Mouse (Mus musculus) left cerebral cortex, postnatal 36 days (tissue): ENCODE measurements around the gene Rcor2. TPM values are rescaled to one million over a fixed set of nuclear protein-coding genes. Genes with fewer than 3 reads are reported as not detected.
A peak's percentile ranks its signal among the peaks of the same experiment; 100 is the strongest.

Experiments
- DNase-seq, 2 experiments: peaks; one replicate each; pipeline ENCODE4 v3.0.0; 2021 to 2022; ENCODE audit warnings: low spot score in 2 of 2, mixed read lengths in 1 of 2
- intact Hi-C: fragments of 180-260 bp; cut with DNase I; formaldehyde crosslinking; loops from one replicate; pipeline ENCODE4 v1.15.1; 2025
- total RNA-seq, 2 experiments: library from RNA; stranded (reverse); gene quantifications; 2 replicates each; pipeline ENCODE4 v1.2.3; 2021

Rcor2 gene
- 10 to 100 TPM; 14.9 to 16.0 TPM for total RNA-seq

- peak; percentile 53 to 60 for DNase-seq
- intact Hi-C loops = loop anchor here (2.0 to 5.0 kb wide), 2 partner anchors 26 to 150 kb away; partner anchors contain the start of genes 2700081O15Rik and Naa40
Measured at GRCm38 (mm10) chr19:7267091-7267741, at the start of gene Rcor2. Gene Rcor2, plus strand, starts transcription at chr19:7267325.

GRCm38 (mm10) chr19:7217926-7218267 lies 49.2 kb upstream of the Rcor2 start:
- no peak for DNase-seq
- intact Hi-C loops = no loop called here

GRCm38 (mm10) chr19:7218753-7219152 lies 48.4 kb upstream of the Rcor2 start:
- intact Hi-C loops = no loop called here
- DNase-seq = no peak

GRCm38 (mm10) chr19:7222196-7222595 lies 44.9 kb upstream of the Rcor2 start:
- intact Hi-C loops = no loop called here
- DNase-seq = no peak

GRCm38 (mm10) chr19:7223488-7223887 lies 43.6 kb upstream of the Rcor2 start:
- no peak for DNase-seq
- intact Hi-C loops = no loop called here

- intact Hi-C loops = no loop called here
- DNase-seq = no peak
Measured at GRCm38 (mm10) chr19:7224253-7224652, 42.9 kb upstream of the Rcor2 start.

GRCm38 (mm10) chr19:7225096-7225690 lies 41.9 kb upstream of the Rcor2 start:
- intact Hi-C loops = no loop called here
- DNase-seq = no peak

GRCm38 (mm10) chr19:7226511-7226914 lies 40.6 kb upstream of the Rcor2 start:
- DNase-seq = no peak
- intact Hi-C loops = no loop called here

- intact Hi-C loops = loop anchor here (2.0 to 5.0 kb wide), 2 partner anchors 110 to 183 kb away; partner anchors contain the start of gene 2700081O15Rik
- peak; percentile 77 to 84 for DNase-seq
Measured at GRCm38 (mm10) chr19:7234537-7235221, 32.4 kb upstream of the Rcor2 start.

GRCm38 (mm10) chr19:7235461-7235860 lies 31.7 kb upstream of the Rcor2 start:
- intact Hi-C loops = loop anchor here (2.0 to 5.0 kb wide), 2 partner anchors 109 to 182 kb away; partner anchors contain the start of gene 2700081O15Rik
- no peak for DNase-seq

- no peak for DNase-seq
- intact Hi-C loops = loop anchor here (5.0 kb wide), 1 partner anchor 181 kb away; the partner anchor contains the start of gene 2700081O15Rik
Measured at GRCm38 (mm10) chr19:7236011-7236410, 31.1 kb upstream of the Rcor2 start.

GRCm38 (mm10) chr19:7236742-7237141 lies 30.4 kb upstream of the Rcor2 start:
- DNase-seq = no peak
- intact Hi-C loops = loop anchor here (5.0 kb wide), 1 partner anchor 181 kb away; the partner anchor contains the start of gene 2700081O15Rik

GRCm38 (mm10) chr19:7239574-7239973 lies 27.6 kb upstream of the Rcor2 start:
- intact Hi-C loops = loop anchor here (5.0 kb wide), 1 partner anchor 178 kb away; the partner anchor contains the start of gene 2700081O15Rik
- DNase-seq = no peak

- intact Hi-C loops = loop anchor here (2.0 kb wide), 2 partner anchors 27 to 101 kb away; partner anchors contain the start of genes Mark2 and Rcor2
- no peak for DNase-seq
Measured at GRCm38 (mm10) chr19:7240291-7240690, 26.8 kb upstream of the Rcor2 start.

GRCm38 (mm10) chr19:7240782-7241690 lies 26.1 kb upstream of the Rcor2 start, which contains the start of gene Naa40:
Gene Naa40, minus strand, starts transcription at chr19:7241183.
- peak; percentile 91 to 94 for DNase-seq
- intact Hi-C loops = loop anchor here (2.0 kb wide), 2 partner anchors 26 to 100 kb away; partner anchors contain the start of genes Mark2 and Rcor2

- intact Hi-C loops = no loop called here
- no peak for DNase-seq
Measured at GRCm38 (mm10) chr19:7246021-7246420, 21.1 kb upstream of the Rcor2 start.

- intact Hi-C loops = no loop called here
- DNase-seq = no peak
Measured at GRCm38 (mm10) chr19:7257881-7258280, 9.2 kb upstream of the Rcor2 start.

GRCm38 (mm10) chr19:7261476-7261875 lies 5.6 kb upstream of the Rcor2 start:
- intact Hi-C loops = no loop called here

GRCm38 (mm10) chr19:7261964-7262363 lies 5.2 kb upstream of the Rcor2 start:
- no peak for DNase-seq
- intact Hi-C loops = no loop called here

More at GRCm38 (mm10) chr19:7261476-7261875, 5.6 kb upstream of the Rcor2 start:
- no peak for DNase-seq
